11 mouse cellular contexts compared by ENCODE assay signal in genomic region chr4:44970056-44970455, GRCm38 (mm10).
"Had no signal": no experiment of that assay in that cellular context is flagged by ENCODE, and none has a peak within 500 bp of the region (broad histone marks: within the 10 kb centered on the region; RNA-seq: fewer than 3 reads in every experiment).

No protein-coding gene starts in this region.

- H3K27ac ChIP-seq: kidney, embryonic 15.5 days; limb, embryonic 13.5 days; liver, embryonic 15.5 days; lung, embryonic 15.5 days; midbrain, embryonic 10.5 days; midbrain, embryonic 15.5 days; neural tube, embryonic 13.5 days; stomach, embryonic 15.5 days had no signal

- ATAC-seq: intestine, embryonic 16.5 days; midbrain, embryonic 15.5 days had no signal

- H3K4me1 ChIP-seq: midbrain, embryonic 15.5 days; stomach, embryonic 15.5 days had no signal

- H3K27me3 ChIP-seq: kidney, embryonic 15.5 days; limb, embryonic 13.5 days; liver, embryonic 15.5 days; lung, embryonic 15.5 days; midbrain, embryonic 15.5 days; neural tube, embryonic 13.5 days; stomach, embryonic 15.5 days had no signal

- H3K4me2 ChIP-seq: kidney, embryonic 15.5 days; limb, embryonic 13.5 days; liver, embryonic 15.5 days; lung, embryonic 15.5 days; midbrain, embryonic 15.5 days; neural tube, embryonic 13.5 days; stomach, embryonic 15.5 days had no signal

- DNase-seq: layer of hippocampus, adult 9-11 months; right cerebral cortex, postnatal 25 days had no signal

- H3K9me3 ChIP-seq: kidney, embryonic 15.5 days; limb, embryonic 13.5 days; liver, embryonic 15.5 days; lung, embryonic 15.5 days; midbrain, embryonic 10.5 days; midbrain, embryonic 15.5 days; neural tube, embryonic 13.5 days; stomach, embryonic 15.5 days had no signal

- H3K9ac ChIP-seq: kidney, embryonic 15.5 days; limb, embryonic 13.5 days; liver, embryonic 15.5 days; lung, embryonic 15.5 days; midbrain, embryonic 15.5 days; neural tube, embryonic 13.5 days; stomach, embryonic 15.5 days had no signal

- H3K4me3 ChIP-seq: kidney, embryonic 15.5 days; limb, embryonic 13.5 days; liver, embryonic 15.5 days; lung, embryonic 15.5 days; midbrain, embryonic 10.5 days; midbrain, embryonic 15.5 days; neural tube, embryonic 13.5 days; stomach, embryonic 15.5 days had no signal

- H3K36me3 ChIP-seq: kidney, embryonic 15.5 days; limb, embryonic 13.5 days; liver, embryonic 15.5 days; lung, embryonic 15.5 days; midbrain, embryonic 10.5 days; midbrain, embryonic 15.5 days; neural tube, embryonic 13.5 days; stomach, embryonic 15.5 days had no signal
